Mouse (Mus musculus) liver, embryonic 13.5 days (tissue): ENCODE measurements at regions not wholly inside any gene's neighbourhood (a gene's known extent, or its start where the extent isn't known, plus 50 kb on each side); places are given as distances from the start of the nearest gene placed in this dataset.

Experiments
- ATAC-seq: fragments of 200-750 bp; cut with Nextera tagmentation; 2 replicates; pipeline ENCODE4 v1.8.0; 2017; ENCODE audit warnings: low read depth, mild to moderate bottlenecking, moderate number of reproducible peaks, moderate library complexity
- DNase-seq: peaks from one replicate; pipeline ENCODE4 v3.0.0; 2022
- H3K27ac ChIP-seq: fragments of 300-500 bp; sonication (generic); 2 replicates; pipeline ENCODE4 v1.5.1; 2015; ENCODE audit warnings: moderate library complexity, mild to moderate bottlenecking, inconsistent platforms
- H3K27me3 ChIP-seq: fragments of 300-500 bp; sonication (generic); 2 replicates; pipeline ENCODE4 v1.6.1; 2015; ENCODE audit warnings: mild to moderate bottlenecking, inconsistent platforms
- H3K36me3 ChIP-seq: fragments of 300-500 bp; sonication (generic); 2 replicates; pipeline ENCODE4 v1.6.1; 2015; ENCODE audit warnings: mild to moderate bottlenecking, inconsistent platforms
- H3K4me1 ChIP-seq: fragments of 300-500 bp; sonication (generic); replicated peaks from 2 replicates; pipeline ENCODE4 v1.6.1; 2015; ENCODE audit warnings: inconsistent platforms
- H3K4me2 ChIP-seq: fragments of 300-500 bp; sonication (generic); 2 replicates; pipeline ENCODE4 v1.6.1; 2015; ENCODE audit warnings: inconsistent platforms, mild to moderate bottlenecking, moderate library complexity
- H3K4me3 ChIP-seq: fragments of 300-500 bp; sonication (generic); replicated peaks from 2 replicates; pipeline ENCODE4 v1.5.1; 2015; ENCODE audit warnings: mild to moderate bottlenecking, inconsistent platforms
- H3K9ac ChIP-seq: fragments of 300-500 bp; sonication (generic); 2 replicates; pipeline ENCODE4 v1.6.1; 2015; ENCODE audit warnings: mild to moderate bottlenecking, inconsistent platforms
- H3K9me3 ChIP-seq: fragments of 300-500 bp; sonication (generic); replicated peaks from 2 replicates; pipeline ENCODE4 v1.6.1; 2016; ENCODE audit warnings: inconsistent platforms
- whole genome bisulfite sequencing: fragments of 180-500 bp; shearing (Covaris S2); methylation state at CpG from one replicate; pipeline ENCODE4 v1.1.7; 2015; ENCODE audit not compliant: insufficient replicate concordance; 5-methylcytosine and 5-hydroxymethylcytosine counted together

DNA sequence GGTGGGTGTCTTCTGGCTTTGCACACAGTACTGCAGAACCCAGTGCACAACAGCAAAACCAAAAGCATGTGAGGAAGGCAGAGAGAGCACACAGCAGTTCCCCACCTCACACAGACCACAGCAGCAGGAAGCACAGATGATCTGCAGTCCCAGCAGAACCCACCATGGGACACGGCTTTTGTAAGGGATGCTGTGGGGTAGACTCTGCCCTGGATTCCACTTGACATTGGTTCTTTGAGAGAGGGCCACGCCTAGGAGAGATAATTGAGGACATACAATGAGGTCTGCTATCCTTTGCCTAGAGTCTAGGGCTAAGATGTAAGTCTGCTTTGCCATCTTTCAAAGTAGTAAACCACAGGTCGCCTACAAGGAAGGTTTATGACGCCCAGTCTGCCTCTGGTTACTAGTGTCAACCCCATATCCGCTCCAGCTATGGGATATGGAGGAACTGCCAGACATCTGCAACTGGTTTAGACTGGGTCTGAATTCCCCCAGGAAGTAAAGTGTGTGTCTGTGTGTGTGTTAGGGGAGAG, 89.3 kb upstream of the Tnfaip3 start:
- DNase-seq (no peak), ATAC-seq (no peak)
- Histone ChIP-seq H3K9ac (no peak overlapping the region), H3K4me1 (no peaks in the 10 kb centered on the region), H3K27ac (no peak overlapping the region), H3K36me3 (no peaks in the 10 kb centered on the region), H3K4me3 (no peak overlapping the region), H3K9me3 (no peaks in the 10 kb centered on the region), H3K27me3 (no peaks in the 10 kb centered on the region), H3K4me2 (no peak overlapping the region)
- 37% methylated on average over 5 of the region's 5 CpGs for WGBS

GRCm38 (mm10) chr10:19099369-19100285, 84.2 kb upstream of the Tnfaip3 start:
- no peak for DNase-seq
- Histone ChIP-seq H3K27ac (no peak overlapping the region), H3K4me3 (no peak overlapping the region), H3K36me3 (no peaks in the 10 kb centered on the region), H3K27me3 (no peaks in the 10 kb centered on the region), H3K4me2 (no peak overlapping the region), H3K9me3 (no peaks in the 10 kb centered on the region), H3K9ac (no peak overlapping the region), H3K4me1 (no peaks in the 10 kb centered on the region)
- ATAC-seq = no peak
- 68% methylated on average over 10 of the region's 10 CpGs for WGBS

GRCm38 (mm10) chr10:19094297-19094696, 78.8 kb upstream of the Tnfaip3 start:
- Histone ChIP-seq H3K9ac (no peak overlapping the region), H3K27ac (no peak overlapping the region), H3K36me3 (no peaks in the 10 kb centered on the region), H3K4me2 (no peak overlapping the region), H3K9me3 (no peaks in the 10 kb centered on the region), H3K27me3 (no peaks in the 10 kb centered on the region), H3K4me1 (peaks cover 4% of the 10 kb centered on the region; the same call in 1 of the 2 replicates), H3K4me3 (no peak overlapping the region)
- DNase-seq (peak; percentile 47), ATAC-seq (peak; percentile 70; the same call in 1 of the 2 replicates)
- 14% methylated on average over 8 of the region's 8 CpGs for WGBS

DNA sequence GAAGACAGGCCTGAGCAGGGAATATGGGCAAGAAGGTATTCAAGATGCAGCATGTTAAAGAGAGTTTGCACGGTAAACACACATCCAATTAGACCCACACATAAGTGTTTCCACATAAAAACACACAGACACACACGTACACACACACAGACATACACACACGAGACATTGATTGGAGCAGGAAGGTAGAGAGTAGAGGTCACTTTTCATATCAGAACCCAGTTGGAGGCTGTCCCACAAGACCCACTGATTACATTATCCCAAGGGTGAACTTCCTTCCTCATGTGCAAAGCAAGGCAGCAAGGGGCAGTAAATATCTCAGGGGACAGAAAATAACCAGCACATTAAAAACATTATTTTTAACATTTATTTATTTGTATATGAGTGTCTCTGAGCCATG, 78.2 kb upstream of the Tnfaip3 start:
- no peak overlapping the region for H3K9ac ChIP-seq
- H3K27me3 ChIP-seq = no peaks in the 10 kb centered on the region
- ATAC-seq (no peak), DNase-seq (no peak)
- H3K4me1 ChIP-seq = peaks cover 4% of the 10 kb centered on the region; the same call in 1 of the 2 replicates
- no peak overlapping the region for H3K4me3 ChIP-seq
- H3K36me3 ChIP-seq = no peaks in the 10 kb centered on the region
- 44% methylated on average over 3 of the region's 3 CpGs for WGBS
- H3K27ac ChIP-seq = no peak overlapping the region
- no peak overlapping the region for H3K4me2 ChIP-seq
- H3K9me3 ChIP-seq = no peaks in the 10 kb centered on the region

- ATAC-seq = no peak
- Histone ChIP-seq H3K27ac (no peak overlapping the region), H3K9ac (no peak overlapping the region), H3K36me3 (no peaks in the 10 kb centered on the region), H3K4me2 (no peak overlapping the region), H3K27me3 (no peaks in the 10 kb centered on the region), H3K4me1 (peaks cover 4% of the 10 kb centered on the region; the same call in 1 of the 2 replicates), H3K9me3 (no peaks in the 10 kb centered on the region), H3K4me3 (no peak overlapping the region)
- 64% methylated on average over 3 of the region's 3 CpGs for WGBS
- no peak for DNase-seq
Measured at GRCm38 (mm10) chr10:19091949-19092348, 76.5 kb upstream of the Tnfaip3 start.

GRCm38 (mm10) chr10:19091110-19091509, 75.7 kb upstream of the Tnfaip3 start:
- Histone ChIP-seq H3K27me3 (no peaks in the 10 kb centered on the region), H3K4me2 (no peak overlapping the region), H3K36me3 (no peaks in the 10 kb centered on the region), H3K9ac (no peak overlapping the region), H3K27ac (no peak overlapping the region), H3K4me3 (no peak overlapping the region), H3K9me3 (no peaks in the 10 kb centered on the region), H3K4me1 (peaks cover 4% of the 10 kb centered on the region; the same call in 1 of the 2 replicates)
- DNase-seq (no peak), ATAC-seq (no peak)
- 58% methylated on average over 3 of the region's 3 CpGs for WGBS

GRCm38 (mm10) chr10:19086995-19087394, 71.5 kb upstream of the Tnfaip3 start:
- no peaks in the 10 kb centered on the region for H3K9me3 ChIP-seq
- no peak overlapping the region for H3K4me3 ChIP-seq
- 59% methylated on average over 1 of the region's 1 CpGs for WGBS
- ATAC-seq (no peak), DNase-seq (no peak)
- H3K36me3 ChIP-seq = no peaks in the 10 kb centered on the region
- H3K4me1 ChIP-seq = no peaks in the 10 kb centered on the region
- H3K27me3 ChIP-seq = no peaks in the 10 kb centered on the region
- H3K9ac ChIP-seq = no peak overlapping the region
- no peak overlapping the region for H3K4me2 ChIP-seq
- no peak overlapping the region for H3K27ac ChIP-seq

- Histone ChIP-seq H3K27me3 (no peaks in the 10 kb centered on the region), H3K27ac (no peak overlapping the region), H3K4me3 (no peak overlapping the region), H3K4me2 (no peak overlapping the region), H3K4me1 (no peaks in the 10 kb centered on the region), H3K9me3 (no peaks in the 10 kb centered on the region), H3K36me3 (no peaks in the 10 kb centered on the region), H3K9ac (no peak overlapping the region)
- 59% methylated on average over 4 of the region's 4 CpGs for WGBS
- ATAC-seq (no peak), DNase-seq (no peak)
Measured at GRCm38 (mm10) chr10:19082136-19082535, 66.7 kb upstream of the Tnfaip3 start.

DNA sequence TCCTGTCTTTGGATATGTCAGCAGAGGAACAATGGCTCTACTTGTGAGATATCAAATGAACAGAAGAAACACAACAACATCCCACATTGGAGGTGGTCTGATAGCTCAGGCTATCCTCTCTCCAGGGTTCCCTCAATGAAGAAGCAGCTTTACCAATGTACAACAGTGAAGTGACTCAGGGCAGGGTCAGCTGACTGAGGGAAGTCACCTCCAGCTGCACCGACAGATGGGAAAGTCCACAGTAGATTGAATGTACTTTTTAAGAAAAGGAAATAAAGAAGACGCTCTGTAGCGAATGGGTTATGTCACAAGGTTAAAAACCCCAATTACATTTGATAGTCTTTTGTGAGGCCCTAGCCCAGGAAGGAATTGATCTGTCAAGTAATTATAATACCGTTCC, 62.6 kb upstream of the Tnfaip3 start:
- no peaks in the 10 kb centered on the region for H3K36me3 ChIP-seq
- H3K27me3 ChIP-seq = no peaks in the 10 kb centered on the region
- no peak overlapping the region for H3K9ac ChIP-seq
- no peak for ATAC-seq
- H3K27ac ChIP-seq = no peak overlapping the region
- no peak overlapping the region for H3K4me3 ChIP-seq
- WGBS = 77% methylated on average over 4 of the region's 4 CpGs
- no peak overlapping the region for H3K4me2 ChIP-seq
- no peaks in the 10 kb centered on the region for H3K9me3 ChIP-seq
- no peak for DNase-seq
- H3K4me1 ChIP-seq = no peaks in the 10 kb centered on the region

DNA sequence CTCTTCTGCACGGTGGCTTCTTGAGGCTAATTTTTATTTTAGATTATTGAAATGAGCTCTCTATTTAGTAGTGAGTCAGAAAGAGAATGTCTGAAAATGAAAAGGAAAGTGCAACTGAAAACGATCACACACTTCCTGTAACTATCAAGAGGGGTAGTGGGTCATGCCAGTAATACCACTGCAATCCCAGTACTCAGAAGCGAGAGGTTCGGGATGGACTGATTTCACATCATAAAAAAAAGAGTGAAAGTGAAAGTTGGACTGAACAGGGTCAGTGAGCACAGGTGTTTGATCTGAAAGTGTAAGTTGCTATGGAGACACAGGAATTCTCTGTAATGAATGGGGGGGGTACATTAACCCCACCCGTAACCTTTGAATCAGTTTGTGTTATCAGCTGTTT, 52.9 kb upstream of the Tnfaip3 start:
- Histone ChIP-seq H3K9ac (no peak overlapping the region), H3K9me3 (no peaks in the 10 kb centered on the region), H3K27ac (no peak overlapping the region), H3K27me3 (no peaks in the 10 kb centered on the region), H3K36me3 (no peaks in the 10 kb centered on the region), H3K4me2 (no peak overlapping the region), H3K4me1 (peaks cover 30% of the 10 kb centered on the region), H3K4me3 (no peak overlapping the region)
- ATAC-seq (no peak), DNase-seq (no peak)
- 59% methylated on average over 5 of the region's 5 CpGs for WGBS

- Histone ChIP-seq H3K4me1 (peaks cover 38% of the 10 kb centered on the region), H3K27me3 (no peaks in the 10 kb centered on the region), H3K36me3 (no peaks in the 10 kb centered on the region), H3K27ac (no peak overlapping the region), H3K4me3 (no peak overlapping the region), H3K4me2 (no peak overlapping the region), H3K9me3 (no peaks in the 10 kb centered on the region), H3K9ac (no peak overlapping the region)
- DNase-seq = no peak
- ATAC-seq = no peak
- WGBS = 64% methylated on average over 3 of the region's 3 CpGs
Measured at GRCm38 (mm10) chr10:19067623-19068022, 52.2 kb upstream of the Tnfaip3 start.
